Mouse (Mus musculus) cerebellum, adult 2 months (tissue): ENCODE results near the gene Scaf4.

ENCODE experiments used
- CTCF ChIP-seq: fragments of 200-500 bp; IDR thresholded peaks from 2 replicates; pipeline ENCODE4 v1.5.1; 2011; ENCODE audit warnings: low read depth, mild to moderate bottlenecking, control low read depth, low read length, moderate library complexity, borderline replicate concordance; ENCODE audit not compliant: insufficient read depth
- POLR2A ChIP-seq: fragments of 200-500 bp; IDR thresholded peaks from 2 replicates; pipeline ENCODE4 v1.6.1; 2011; ENCODE audit warnings: low read length, control low read depth, borderline replicate concordance; ENCODE audit not compliant: insufficient read depth

DNA sequence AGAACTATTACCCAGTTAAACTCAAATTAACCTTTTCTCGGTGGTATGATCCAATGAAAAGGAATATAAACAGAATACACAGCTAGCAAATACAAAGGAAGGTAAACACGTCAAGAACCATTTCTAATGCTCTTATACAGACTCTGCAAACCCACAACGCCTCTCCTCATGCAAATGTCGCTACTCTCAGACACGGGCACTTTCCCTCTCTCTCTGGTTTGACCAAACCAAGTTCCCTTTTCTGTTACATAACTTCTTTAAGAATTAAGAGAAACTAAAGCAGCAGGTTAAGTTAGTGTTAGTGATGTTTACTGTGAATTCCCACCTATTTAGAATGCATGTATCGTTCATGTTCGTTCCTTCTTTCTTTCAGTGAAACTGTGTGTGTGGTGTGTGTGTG, 25.4 kb downstream of the Scaf4 start:
- TF ChIP-seq POLR2A = no peak
- TF ChIP-seq CTCF = no peak
